Mouse (Mus musculus): Measurements from ENCODE around the gene Cfap299.

The Cfap299 gene

GRCm38 (mm10) chr5:98815269-98815668 is 486.2 kb downstream of the Cfap299 start:
- no peak for DNase-seq (ENCODE audit: inconsistent ontology term)

- DNase-seq (ENCODE audit: inconsistent ontology term), result no peak
These were observed 504.7 kb downstream of the Cfap299 start for GRCm38 (mm10) chr5:98833760-98834159.

GRCm38 (mm10) chr5:98834300-98834699 is 505.2 kb downstream of the Cfap299 start:
- DNase-seq (ENCODE audit: inconsistent ontology term), result no peak

GRCm38 (mm10) chr5:98842600-98843310 is 513.7 kb downstream of the Cfap299 start:
- no peak for DNase-seq (ENCODE audit: inconsistent ontology term)

- DNase-seq (ENCODE audit: inconsistent ontology term), result no peak
These were observed 515.6 kb downstream of the Cfap299 start for GRCm38 (mm10) chr5:98844664-98845063.
